Mouse (Mus musculus): ENCODE data around the gene Sfpq.
"Not testable (repeated sequence)": the region's sequence is repeated elsewhere in the genome, so short reads cannot be mapped to it uniquely, and the experiment has no call there.

Sfpq gene

GRCm38 (mm10) chr4:127021151-127021945 is at the start of gene Sfpq:
Sfpq (plus strand) TSS chr4:127021324.
- DNase-seq (ENCODE audit: low spot score in 2 of 2), result peak; percentile 99 to 100

GRCm38 (mm10) chr4:126977467-126977866 is 43.7 kb upstream of the Sfpq start:
- no peak for DNase-seq (ENCODE audit: low spot score in 2 of 2)

GRCm38 (mm10) chr4:126978706-126979105 is 42.4 kb upstream of the Sfpq start:
- DNase-seq (ENCODE audit: low spot score in 2 of 2), result no peak

GRCm38 (mm10) chr4:126983321-126983720 is 37.8 kb upstream of the Sfpq start:
- DNase-seq (ENCODE audit: low spot score in 2 of 2), result no peak

- not testable (repeated sequence) for DNase-seq (ENCODE audit: low spot score in 2 of 2)
Measured at GRCm38 (mm10) chr4:126983736-126984525, 37.2 kb upstream of the Sfpq start.

- no peak for DNase-seq (ENCODE audit: low spot score in 2 of 2)
Measured at GRCm38 (mm10) chr4:126986768-126987167, 34.4 kb upstream of the Sfpq start.

GRCm38 (mm10) chr4:126988503-126988902 is 32.6 kb upstream of the Sfpq start:
- no peak for DNase-seq (ENCODE audit: low spot score in 2 of 2)

GRCm38 (mm10) chr4:126990553-126990952 is 30.6 kb upstream of the Sfpq start:
- DNase-seq (ENCODE audit: low spot score in 2 of 2), result no peak

- no peak for DNase-seq (ENCODE audit: low spot score in 2 of 2)
Measured at GRCm38 (mm10) chr4:126992356-126992755, 28.8 kb upstream of the Sfpq start.

GRCm38 (mm10) chr4:126999372-126999771 is 21.8 kb upstream of the Sfpq start:
- DNase-seq (ENCODE audit: low spot score in 2 of 2), result not testable (repeated sequence)

- DNase-seq (ENCODE audit: low spot score in 2 of 2), result no peak
Measured at GRCm38 (mm10) chr4:127000601-127001105, 20.5 kb upstream of the Sfpq start.

GRCm38 (mm10) chr4:127004384-127004783 is 16.7 kb upstream of the Sfpq start:
- DNase-seq (ENCODE audit: low spot score in 2 of 2), result no peak

GRCm38 (mm10) chr4:127005113-127005936 is 15.8 kb upstream of the Sfpq start:
- DNase-seq (ENCODE audit: low spot score in 2 of 2), result no peak

- DNase-seq (ENCODE audit: low spot score in 2 of 2), result peak; percentile 85 to 88
Measured at GRCm38 (mm10) chr4:127015294-127015993, 5.7 kb upstream of the Sfpq start.

GRCm38 (mm10) chr4:127016366-127016765 is 4.8 kb upstream of the Sfpq start:
- no peak for DNase-seq (ENCODE audit: low spot score in 2 of 2)

- DNase-seq (ENCODE audit: low spot score in 2 of 2), result no peak
Measured at GRCm38 (mm10) chr4:127020411-127021150, 543 bp upstream of the Sfpq start.

- peak; percentile 86 to 89 for DNase-seq (ENCODE audit: low spot score in 2 of 2)
Measured at GRCm38 (mm10) chr4:127021989-127022626, 984 bp downstream of the Sfpq start.

- DNase-seq (ENCODE audit: low spot score in 2 of 2), result no peak
Measured at GRCm38 (mm10) chr4:127023201-127023600, 2.1 kb downstream of the Sfpq start.

- DNase-seq (ENCODE audit: low spot score in 2 of 2), result no peak
Measured at GRCm38 (mm10) chr4:127024240-127024639, 3.1 kb downstream of the Sfpq start.

GRCm38 (mm10) chr4:127026826-127027225 is 5.7 kb downstream of the Sfpq start:
- no peak for DNase-seq (ENCODE audit: low spot score in 2 of 2)
